Mouse (Mus musculus) activated CD4-positive, CD25-positive, alpha-beta regulatory T cell (primary cell): Measurements from ENCODE around the gene Il21. TPM values are rescaled to one million over a fixed set of nuclear protein-coding genes. Genes with fewer than 3 reads are reported as not detected.

Experiments
- polyA plus RNA-seq, 2 experiments: library from polyadenylated mRNA; unstranded; fragments of 100-300 nt; shearing (Covaris generic); gene quantifications; one replicate each; pipeline ENCODE4 v1.2.1; 2017

The Il21 gene
- polyA plus RNA-seq: 1 to 10 TPM in 1 of 2 experiments, not detected in 1; 6.1 TPM

GRCm38 (mm10) chr3:37232586-37233222 is at the start of gene Il21:
Gene Il21 (minus strand): TSS chr3:37232636.

Other genes with a start within 250 kb of the Il21 start
- gene Adad1, start 169.1 kb downstream of the Il21 start, polyA plus RNA-seq: under 1 TPM in 1 of 2 experiments, not detected in 1; 0.28 TPM
- gene Il2, start 106.7 kb downstream of the Il21 start, polyA plus RNA-seq: 1 to 10 TPM in 1 of 2 experiments, under 1 TPM in 1; 0.80 to 2.6 TPM
- 1 to 10 TPM; 3.6 to 5.5 TPM for gene Bbs12, start 79.9 kb upstream of the Il21 start, polyA plus RNA-seq
- gene Cetn4, start 80.1 kb upstream of the Il21 start, polyA plus RNA-seq: 1 to 10 TPM in 1 of 2 experiments, under 1 TPM in 1; 0.60 to 1.5 TPM
- 1 to 10 TPM in 1 of 2 experiments, under 1 TPM in 1; 0.30 to 1.8 TPM for gene Fgf2, start 115.7 kb upstream of the Il21 start, polyA plus RNA-seq
- 10 to 100 TPM; 28.3 to 37.1 TPM for gene Spata5, start 187.3 kb upstream of the Il21 start, polyA plus RNA-seq
- 10 to 100 TPM; 10.1 to 31.2 TPM for gene Nudt6, start 187.6 kb upstream of the Il21 start, polyA plus RNA-seq